Mouse (Mus musculus): ENCODE measurements around the gene Angptl2. TPM values are rescaled to one million over a fixed set of nuclear protein-coding genes. Genes with fewer than 3 reads are reported as not detected.

Gene Angptl2
- polyA plus RNA-seq, 1 experiment from 2014 or later: 37.3 TPM

GRCm38 (mm10) chr2:33179171-33179929, 36.5 kb upstream of the Angptl2 start:
- 0 out of 2 replicates have a peak overlapping the region, but pooled peaks have one; percentile 35 for H3K27ac ChIP-seq (replicated peaks)
- WGBS: 74% methylated on average over 14 of the region's 14 CpGs

GRCm38 (mm10) chr2:33179930-33180630, 35.8 kb upstream of the Angptl2 start:
- no peaks in the 10 kb centered on the region for H3K9me3 ChIP-seq (ENCODE audit: control insufficient read depth, low read length)
- DNase-seq (ENCODE audit: low spot score): no peak
- 0 out of 2 replicates have a peak overlapping the region, but pooled peaks have one; percentile 35 for H3K27ac ChIP-seq (replicated peaks)
- H3K4me3 ChIP-seq (ENCODE audit: low read depth, low read length): no peak overlapping the region
- H3K36me3 ChIP-seq (ENCODE audit: control insufficient read depth, insufficient read depth, low read length): no peaks in the 10 kb centered on the region
- WGBS: 45% methylated on average over 16 of the region's 16 CpGs
- no peak overlapping the region for H3K4me2 ChIP-seq (replicated peaks; ENCODE audit: low read depth)
- H3K27me3 ChIP-seq (ENCODE audit: control insufficient read depth, insufficient read depth, low read length): no peaks in the 10 kb centered on the region
- no peak overlapping the region for H3K9ac ChIP-seq (ENCODE audit: low read length)
- no peak for TF ChIP-seq CTCF (IDR thresholded peaks at IDR 0.05; ENCODE audit: low read depth)
- no peak for TF ChIP-seq EP300 (optimal IDR thresholded peaks at IDR 0.05)
- peak; percentile 51 for ATAC-seq (ENCODE audit: low FRiP score, low TSS enrichment)
- H3K4me1 ChIP-seq (replicated peaks; ENCODE audit: control insufficient read depth, insufficient read depth): peaks cover 7% of the 10 kb centered on the region; the same call in 1 of the 2 replicates

More at GRCm38 (mm10) chr2:33179171-33179929, 36.5 kb upstream of the Angptl2 start:
- no peak overlapping the region for H3K9ac ChIP-seq (ENCODE audit: low read length)
- H3K9me3 ChIP-seq (ENCODE audit: control insufficient read depth, low read length): no peaks in the 10 kb centered on the region
- H3K36me3 ChIP-seq (ENCODE audit: control insufficient read depth, insufficient read depth, low read length): no peaks in the 10 kb centered on the region
- H3K27me3 ChIP-seq (ENCODE audit: control insufficient read depth, insufficient read depth, low read length): no peaks in the 10 kb centered on the region
- H3K4me2 ChIP-seq (replicated peaks; ENCODE audit: low read depth): no peak overlapping the region
- peaks cover 7% of the 10 kb centered on the region; the same call in 1 of the 2 replicates for H3K4me1 ChIP-seq (replicated peaks; ENCODE audit: control insufficient read depth, insufficient read depth)
- no peak for ATAC-seq (ENCODE audit: low FRiP score, low TSS enrichment)
- no peak for DNase-seq (ENCODE audit: low spot score)
- no peak overlapping the region for H3K4me3 ChIP-seq (ENCODE audit: low read depth, low read length)
- TF ChIP-seq CTCF (IDR thresholded peaks at IDR 0.05; ENCODE audit: low read depth) (no peak), EP300 (optimal IDR thresholded peaks at IDR 0.05) (no peak)

DNA sequence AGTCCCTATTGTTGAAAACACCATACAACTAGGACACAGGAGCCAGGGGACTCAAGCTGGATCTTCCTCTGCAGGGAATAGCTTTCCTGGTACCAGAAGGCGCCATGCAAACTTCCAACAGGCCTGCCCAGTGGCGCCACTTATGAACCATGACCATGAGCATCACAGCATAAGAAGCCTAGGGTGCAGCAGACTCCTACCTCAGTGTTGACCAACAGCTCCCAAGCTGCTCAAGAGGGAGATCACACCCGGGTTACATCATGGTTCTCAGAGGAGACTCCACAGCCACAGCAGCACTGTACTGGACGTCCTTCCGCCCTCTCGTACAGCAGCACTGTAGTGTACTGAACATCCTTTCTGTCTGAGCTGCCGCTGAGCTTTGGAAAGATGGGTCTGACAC, 32.5 kb upstream of the Angptl2 start:
- Histone ChIP-seq H3K4me2 (replicated peaks; ENCODE audit: low read depth) (no peak overlapping the region), H3K9ac (ENCODE audit: low read length) (no peak overlapping the region), H3K27me3 (ENCODE audit: control insufficient read depth, insufficient read depth, low read length) (no peaks in the 10 kb centered on the region), H3K9me3 (ENCODE audit: control insufficient read depth, low read length) (no peaks in the 10 kb centered on the region), H3K4me1 (replicated peaks; ENCODE audit: control insufficient read depth, insufficient read depth) (peaks cover 7% of the 10 kb centered on the region; the same call in 1 of the 2 replicates), H3K27ac (replicated peaks) (no peak overlapping the region), H3K4me3 (ENCODE audit: low read depth, low read length) (no peak overlapping the region), H3K36me3 (ENCODE audit: control insufficient read depth, insufficient read depth, low read length) (no peaks in the 10 kb centered on the region)
- DNase-seq (ENCODE audit: low spot score) (no peak), ATAC-seq (ENCODE audit: low FRiP score, low TSS enrichment) (no peak)
- TF ChIP-seq EP300 (optimal IDR thresholded peaks at IDR 0.05) (no peak), CTCF (IDR thresholded peaks at IDR 0.05; ENCODE audit: low read depth) (no peak)
- WGBS: 90% methylated on average over 7 of the region's 7 CpGs

DNA sequence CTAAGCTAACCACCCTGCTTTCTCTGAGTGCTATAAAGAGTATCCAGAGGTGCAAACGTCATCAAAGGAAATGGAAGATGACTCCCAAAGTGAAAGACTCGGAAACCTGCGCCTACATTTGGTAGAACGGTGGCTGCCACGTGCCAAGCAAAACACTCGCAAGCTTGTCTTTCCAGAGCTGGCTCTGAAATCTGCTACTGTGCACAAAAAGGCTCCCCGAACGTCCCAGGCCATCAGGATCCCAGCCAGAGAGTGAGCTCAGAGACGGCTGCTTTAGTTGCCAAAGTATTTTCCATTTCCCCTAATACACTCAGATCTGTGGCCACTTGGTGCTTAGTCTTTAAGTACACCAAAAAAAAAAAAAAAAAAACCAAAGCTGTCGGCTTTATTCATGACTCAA, 31.2 kb upstream of the Angptl2 start:
- TF ChIP-seq CTCF (IDR thresholded peaks at IDR 0.05; ENCODE audit: low read depth) (no peak), EP300 (optimal IDR thresholded peaks at IDR 0.05) (no peak)

DNA sequence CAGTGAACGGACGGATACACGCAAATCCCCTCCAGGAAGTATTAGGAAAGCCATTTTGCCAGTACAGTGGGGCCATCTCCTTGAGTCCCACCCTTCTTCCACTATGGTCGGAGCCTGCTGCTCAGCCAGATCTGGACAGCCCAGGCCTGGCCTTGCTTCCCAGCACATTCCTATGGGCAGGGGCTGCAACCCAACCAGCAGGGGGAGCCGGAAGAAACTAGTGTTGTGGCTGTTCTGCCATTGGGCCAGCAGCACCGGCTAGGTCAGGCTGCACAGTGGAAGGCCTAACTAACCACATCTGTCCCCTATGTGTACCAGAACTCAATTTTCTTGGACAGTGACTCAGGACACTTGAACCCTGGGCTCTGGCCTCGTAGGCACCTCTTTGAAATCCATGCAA, 30.6 kb upstream of the Angptl2 start:
- Histone ChIP-seq H3K27ac (replicated peaks) (no peak overlapping the region), H3K4me1 (replicated peaks; ENCODE audit: control insufficient read depth, insufficient read depth) (no peaks in the 10 kb centered on the region), H3K9me3 (ENCODE audit: control insufficient read depth, low read length) (no peaks in the 10 kb centered on the region), H3K9ac (ENCODE audit: low read length) (no peak overlapping the region), H3K27me3 (ENCODE audit: control insufficient read depth, insufficient read depth, low read length) (no peaks in the 10 kb centered on the region), H3K36me3 (ENCODE audit: control insufficient read depth, insufficient read depth, low read length) (no peaks in the 10 kb centered on the region), H3K4me3 (ENCODE audit: low read depth, low read length) (no peak overlapping the region), H3K4me2 (replicated peaks; ENCODE audit: low read depth) (no peak overlapping the region)
- 66% methylated on average over 7 of the region's 7 CpGs for WGBS
- TF ChIP-seq EP300 (optimal IDR thresholded peaks at IDR 0.05) (no peak), CTCF (IDR thresholded peaks at IDR 0.05; ENCODE audit: low read depth) (peak; percentile 69)
- DNase-seq (ENCODE audit: low spot score) (peak; percentile 51), ATAC-seq (ENCODE audit: low FRiP score, low TSS enrichment) (no peak)

More for the DNA sequence above, 31.2 kb upstream of the Angptl2 start:
- no peak for ATAC-seq (ENCODE audit: low FRiP score, low TSS enrichment)
- Histone ChIP-seq H3K9me3 (ENCODE audit: control insufficient read depth, low read length) (no peaks in the 10 kb centered on the region), H3K4me1 (replicated peaks; ENCODE audit: control insufficient read depth, insufficient read depth) (no peaks in the 10 kb centered on the region), H3K4me2 (replicated peaks; ENCODE audit: low read depth) (no peak overlapping the region), H3K27ac (replicated peaks) (no peak overlapping the region), H3K36me3 (ENCODE audit: control insufficient read depth, insufficient read depth, low read length) (no peaks in the 10 kb centered on the region), H3K9ac (ENCODE audit: low read length) (no peak overlapping the region), H3K27me3 (ENCODE audit: control insufficient read depth, insufficient read depth, low read length) (no peaks in the 10 kb centered on the region), H3K4me3 (ENCODE audit: low read depth, low read length) (no peak overlapping the region)
- 56% methylated on average over 10 of the region's 10 CpGs for WGBS
- DNase-seq (ENCODE audit: low spot score): no peak

DNA sequence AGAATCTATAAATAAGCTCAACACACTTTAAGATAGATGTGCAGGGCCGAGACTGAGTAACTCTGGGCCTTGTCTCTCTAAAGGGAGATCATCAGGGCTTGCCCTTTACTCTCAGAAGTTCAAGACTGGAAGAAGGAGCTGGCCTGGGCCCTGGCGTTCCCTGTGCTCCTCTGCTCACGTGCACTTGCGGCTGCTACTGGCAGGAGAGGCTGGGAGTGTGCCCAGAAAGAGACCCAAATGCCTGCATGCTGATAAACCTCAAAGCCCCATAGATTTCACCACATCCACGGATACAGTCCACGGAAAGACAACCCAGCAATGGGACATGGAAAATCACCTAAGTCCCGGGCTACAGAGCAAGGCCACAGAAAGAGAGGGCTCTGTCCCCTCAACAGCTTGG, 29.4 kb upstream of the Angptl2 start:
- ATAC-seq (ENCODE audit: low FRiP score, low TSS enrichment) (no peak), DNase-seq (ENCODE audit: low spot score) (no peak)
- whole genome bisulfite sequencing: 84% methylated on average over 7 of the region's 7 CpGs
- Histone ChIP-seq H3K4me2 (replicated peaks; ENCODE audit: low read depth) (no peak overlapping the region), H3K27me3 (ENCODE audit: control insufficient read depth, insufficient read depth, low read length) (no peaks in the 10 kb centered on the region), H3K4me1 (replicated peaks; ENCODE audit: control insufficient read depth, insufficient read depth) (no peaks in the 10 kb centered on the region), H3K9ac (ENCODE audit: low read length) (no peak overlapping the region), H3K4me3 (ENCODE audit: low read depth, low read length) (no peak overlapping the region), H3K36me3 (ENCODE audit: control insufficient read depth, insufficient read depth, low read length) (no peaks in the 10 kb centered on the region), H3K9me3 (ENCODE audit: control insufficient read depth, low read length) (no peaks in the 10 kb centered on the region), H3K27ac (replicated peaks) (no peak overlapping the region)
- TF ChIP-seq EP300 (optimal IDR thresholded peaks at IDR 0.05): no peak
- TF ChIP-seq CTCF (IDR thresholded peaks at IDR 0.05; ENCODE audit: low read depth): no peak
